Mouse (Mus musculus): Measurements from ENCODE around the gene Urad. TPM values are rescaled to one million over a fixed set of nuclear protein-coding genes. Genes with fewer than 3 reads are reported as not detected.

Gene Urad
- polyA plus RNA-seq, 1 experiment from 2014 or later, result not detected

DNA sequence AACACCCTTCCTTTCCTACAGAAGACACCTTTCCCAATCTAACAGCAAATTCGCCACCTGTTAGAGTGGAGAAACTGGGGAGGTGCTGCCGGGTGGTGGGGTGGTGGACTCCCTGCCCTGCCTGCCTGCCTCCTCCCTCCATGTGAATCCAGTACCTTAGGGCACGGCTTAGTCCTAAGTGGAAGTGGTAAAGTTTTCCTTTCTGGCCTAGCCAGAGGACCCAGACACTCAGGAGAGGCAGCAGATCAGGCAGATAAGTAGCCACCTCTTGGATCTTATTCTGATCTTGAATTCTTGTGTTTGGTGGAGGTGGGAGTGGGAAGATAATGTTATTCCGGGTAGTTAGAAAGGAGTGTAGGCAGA is 22.3 kb downstream of the Urad start:
- Histone ChIP-seq H3K4me1 (ENCODE audit: control insufficient read depth, insufficient read depth, low read length) (peaks cover 7% of the 10 kb centered on the region; the same call in 1 of the 2 replicates), H3K27ac (ENCODE audit: low read length) (no peak overlapping the region), H3K4me2 (replicated peaks; ENCODE audit: low read depth, low read length) (peak overlapping the region; percentile 37), H3K9me3 (ENCODE audit: control insufficient read depth, low read depth, low read length) (no peaks in the 10 kb centered on the region), H3K27me3 (ENCODE audit: control insufficient read depth, insufficient read depth, low read length) (peaks cover 74% of the 10 kb centered on the region), H3K4me3 (ENCODE audit: low read depth, low read length) (peak overlapping the region; percentile 21; the same call in 1 of the 2 replicates), H3K9ac (replicated peaks; ENCODE audit: low read depth, low read length) (no peak overlapping the region), H3K36me3 (ENCODE audit: control insufficient read depth, insufficient read depth, low read length) (no peaks in the 10 kb centered on the region)
- 5% methylated on average over 4 of the region's 4 CpGs for WGBS
- ATAC-seq (ENCODE audit: insufficient number of reproducible peaks, insufficient read depth, low FRiP score, low read depth), result peak; percentile 43; the same call in 1 of the 2 replicates

DNA sequence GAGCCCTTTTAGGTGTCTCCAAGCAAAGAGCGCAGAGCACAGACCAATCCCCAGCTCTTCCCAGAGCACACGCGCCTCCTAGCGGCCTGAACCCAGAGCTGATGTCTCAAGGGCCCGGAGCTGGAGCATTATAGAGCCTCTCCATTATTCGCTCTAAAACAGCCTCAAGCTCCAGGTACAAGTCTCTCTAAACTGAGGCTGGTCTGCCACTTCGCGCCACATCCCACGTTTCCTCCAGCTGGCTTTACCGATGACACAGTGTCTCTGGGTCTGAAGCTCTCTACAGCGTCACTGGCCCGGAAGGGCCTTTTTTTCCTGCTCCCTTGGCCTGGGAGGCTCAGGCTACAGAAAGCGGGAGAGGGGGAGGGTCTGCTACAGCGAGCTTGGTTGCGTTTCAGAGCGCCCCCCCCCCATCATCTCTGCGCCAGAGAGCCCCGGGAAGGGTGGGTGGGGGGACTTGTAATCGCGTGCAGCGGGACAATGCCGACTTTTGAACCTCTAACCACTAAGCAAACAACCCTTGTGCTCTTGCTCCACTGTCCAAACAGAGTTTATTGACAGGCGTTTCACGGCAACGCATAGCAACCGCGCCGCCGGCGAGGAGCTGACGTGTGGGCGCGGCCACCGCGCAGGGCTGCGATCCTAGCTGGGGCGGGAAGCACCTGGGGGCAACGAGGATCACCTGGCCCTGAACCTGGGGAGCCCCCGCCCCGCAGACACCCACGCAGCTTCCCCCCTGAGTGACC is 22.8 kb downstream of the Urad start:
- Histone ChIP-seq H3K4me2 (replicated peaks; ENCODE audit: low read depth, low read length) (peak overlapping the region; percentile 37), H3K27me3 (ENCODE audit: control insufficient read depth, insufficient read depth, low read length) (peaks cover 74% of the 10 kb centered on the region), H3K27ac (ENCODE audit: low read length) (no peak overlapping the region), H3K9ac (replicated peaks; ENCODE audit: low read depth, low read length) (no peak overlapping the region), H3K4me1 (ENCODE audit: control insufficient read depth, insufficient read depth, low read length) (peaks cover 7% of the 10 kb centered on the region; the same call in 1 of the 2 replicates), H3K9me3 (ENCODE audit: control insufficient read depth, low read depth, low read length) (no peaks in the 10 kb centered on the region), H3K4me3 (ENCODE audit: low read depth, low read length) (peak overlapping the region; percentile 21; the same call in 1 of the 2 replicates), H3K36me3 (ENCODE audit: control insufficient read depth, insufficient read depth, low read length) (no peaks in the 10 kb centered on the region)
- under 1% methylated on average over 41 of the region's 41 CpGs for WGBS
- ATAC-seq (ENCODE audit: insufficient number of reproducible peaks, insufficient read depth, low FRiP score, low read depth), result peak; percentile 86

DNA sequence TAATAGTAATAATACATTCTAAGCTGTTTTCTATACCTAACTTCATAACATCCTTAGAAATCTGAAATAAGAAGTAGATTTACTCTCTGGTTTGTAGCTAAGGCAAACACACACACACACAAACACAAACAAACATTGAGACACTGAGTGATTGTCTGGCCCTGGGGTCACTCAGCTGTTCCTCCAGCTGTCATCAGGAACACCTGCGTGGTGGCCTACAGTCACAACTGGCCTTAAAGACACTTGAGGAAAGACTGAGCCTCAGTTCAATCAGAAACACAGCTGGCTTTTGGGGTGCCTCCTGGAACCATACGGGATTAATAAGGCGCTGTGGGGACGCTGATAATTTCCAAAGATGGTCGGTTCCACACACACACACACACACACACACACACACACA is 25.0 kb downstream of the Urad start:
- WGBS, result 66% methylated on average over 5 of the region's 5 CpGs
- Histone ChIP-seq H3K4me3 (ENCODE audit: low read depth, low read length) (no peak overlapping the region), H3K36me3 (ENCODE audit: control insufficient read depth, insufficient read depth, low read length) (no peaks in the 10 kb centered on the region), H3K27me3 (ENCODE audit: control insufficient read depth, insufficient read depth, low read length) (peaks cover 59% of the 10 kb centered on the region), H3K4me1 (ENCODE audit: control insufficient read depth, insufficient read depth, low read length) (peaks cover 13% of the 10 kb centered on the region; the same call in 1 of the 2 replicates), H3K27ac (ENCODE audit: low read length) (no peak overlapping the region), H3K9me3 (ENCODE audit: control insufficient read depth, low read depth, low read length) (no peaks in the 10 kb centered on the region), H3K9ac (replicated peaks; ENCODE audit: low read depth, low read length) (no peak overlapping the region), H3K4me2 (replicated peaks; ENCODE audit: low read depth, low read length) (no peak overlapping the region)
- no peak for ATAC-seq (ENCODE audit: insufficient number of reproducible peaks, insufficient read depth, low FRiP score, low read depth)

DNA sequence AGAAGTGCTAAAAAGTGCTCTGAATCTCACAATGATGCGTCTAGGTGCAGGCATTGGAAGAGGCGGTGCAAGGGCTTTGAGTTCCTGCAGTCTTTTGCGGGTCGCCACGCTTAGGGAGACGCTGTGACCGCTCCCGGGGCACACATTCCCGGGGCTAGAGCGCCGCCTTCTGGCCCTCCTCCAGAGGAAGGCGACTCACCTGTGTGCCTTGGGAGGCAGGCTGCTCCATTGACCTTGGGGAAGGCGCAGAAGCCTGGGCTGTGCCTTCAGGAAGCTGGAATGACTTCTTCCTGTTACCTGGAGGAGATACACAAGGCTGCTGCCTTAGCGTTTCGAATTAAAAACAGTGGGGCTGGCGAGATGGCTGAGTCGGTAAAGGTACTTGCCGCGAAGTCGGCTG is 28.1 kb downstream of the Urad start:
- H3K9me3 ChIP-seq (ENCODE audit: control insufficient read depth, low read depth, low read length), result no peaks in the 10 kb centered on the region
- H3K9ac ChIP-seq (replicated peaks; ENCODE audit: low read depth, low read length), result no peak overlapping the region
- H3K27me3 ChIP-seq (ENCODE audit: control insufficient read depth, insufficient read depth, low read length), result peaks cover 32% of the 10 kb centered on the region
- no peak overlapping the region for H3K4me3 ChIP-seq (ENCODE audit: low read depth, low read length)
- H3K36me3 ChIP-seq (ENCODE audit: control insufficient read depth, insufficient read depth, low read length), result no peaks in the 10 kb centered on the region
- 14% methylated on average over 20 of the region's 20 CpGs for WGBS
- no peak overlapping the region for H3K27ac ChIP-seq (ENCODE audit: low read length)
- ATAC-seq (ENCODE audit: insufficient number of reproducible peaks, insufficient read depth, low FRiP score, low read depth), result 0 out of 2 replicates have a peak, but pooled peaks have one; percentile 30
- H3K4me1 ChIP-seq (ENCODE audit: control insufficient read depth, insufficient read depth, low read length), result peaks cover 10% of the 10 kb centered on the region; the same call in 1 of the 2 replicates
- no peak overlapping the region for H3K4me2 ChIP-seq (replicated peaks; ENCODE audit: low read depth, low read length)

DNA sequence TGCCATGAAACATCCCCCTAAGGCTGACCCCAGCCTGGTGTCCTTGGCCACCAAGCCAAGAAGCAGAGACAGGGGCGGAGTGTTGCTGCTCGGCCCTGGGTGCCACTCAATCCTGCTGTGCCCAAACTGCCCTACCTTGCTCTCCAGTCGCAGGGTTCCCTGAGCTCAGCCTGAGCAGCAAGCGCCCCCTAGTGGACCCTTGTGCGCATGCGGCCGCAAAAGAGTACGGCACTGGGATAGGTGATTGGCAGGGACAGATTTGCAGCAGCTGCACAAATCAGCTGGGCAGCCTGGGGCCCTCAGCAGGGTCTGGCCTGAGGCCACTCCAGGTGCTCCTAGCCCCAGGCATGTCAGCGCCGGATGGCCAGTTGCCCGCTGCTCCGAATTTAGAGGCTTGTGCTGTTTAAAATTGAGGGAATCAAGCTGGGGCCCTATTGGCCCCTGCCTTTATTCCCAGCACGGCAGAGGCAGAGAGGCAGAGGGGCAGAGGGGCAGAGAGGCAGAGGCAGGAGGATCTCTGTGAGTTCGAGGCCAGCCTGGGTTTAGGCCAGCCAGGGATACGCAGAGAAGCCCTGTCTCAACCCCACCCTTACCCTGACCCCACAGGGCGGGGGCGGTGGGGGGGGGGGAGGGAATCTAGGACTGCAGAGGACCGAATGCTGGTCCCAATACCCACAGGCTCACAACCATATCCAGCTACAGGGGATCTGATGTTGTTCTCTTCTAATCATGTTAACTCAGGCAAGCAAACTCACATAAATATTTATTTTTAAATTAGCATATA is 28.9 kb downstream of the Urad start:
- no peaks in the 10 kb centered on the region for H3K36me3 ChIP-seq (ENCODE audit: control insufficient read depth, insufficient read depth, low read length)
- no peak overlapping the region for H3K4me3 ChIP-seq (ENCODE audit: low read depth, low read length)
- no peaks in the 10 kb centered on the region for H3K9me3 ChIP-seq (ENCODE audit: control insufficient read depth, low read depth, low read length)
- no peak overlapping the region for H3K4me2 ChIP-seq (replicated peaks; ENCODE audit: low read depth, low read length)
- WGBS, result 18% methylated on average over 18 of the region's 18 CpGs
- H3K9ac ChIP-seq (replicated peaks; ENCODE audit: low read depth, low read length), result no peak overlapping the region
- H3K27ac ChIP-seq (ENCODE audit: low read length), result 0 out of 2 replicates have a peak overlapping the region, but pooled peaks have one; percentile 6
- peak; percentile 57; the same call in 1 of the 2 replicates for ATAC-seq (ENCODE audit: insufficient number of reproducible peaks, insufficient read depth, low FRiP score, low read depth)
- peaks cover 26% of the 10 kb centered on the region for H3K27me3 ChIP-seq (ENCODE audit: control insufficient read depth, insufficient read depth, low read length)
- peaks cover 10% of the 10 kb centered on the region; the same call in 1 of the 2 replicates for H3K4me1 ChIP-seq (ENCODE audit: control insufficient read depth, insufficient read depth, low read length)

- 0 out of 2 replicates have a peak overlapping the region, but pooled peaks have one; percentile 6 for H3K27ac ChIP-seq (ENCODE audit: low read length)
- no peak overlapping the region for H3K4me3 ChIP-seq (ENCODE audit: low read depth, low read length)
- no peaks in the 10 kb centered on the region for H3K36me3 ChIP-seq (ENCODE audit: control insufficient read depth, insufficient read depth, low read length)
- WGBS, result 35% methylated on average over 13 of the region's 13 CpGs
- H3K9ac ChIP-seq (replicated peaks; ENCODE audit: low read depth, low read length), result no peak overlapping the region
- H3K9me3 ChIP-seq (ENCODE audit: control insufficient read depth, low read depth, low read length), result no peaks in the 10 kb centered on the region
- peaks cover 10% of the 10 kb centered on the region; the same call in 1 of the 2 replicates for H3K4me1 ChIP-seq (ENCODE audit: control insufficient read depth, insufficient read depth, low read length)
- no peak overlapping the region for H3K4me2 ChIP-seq (replicated peaks; ENCODE audit: low read depth, low read length)
- ATAC-seq (ENCODE audit: insufficient number of reproducible peaks, insufficient read depth, low FRiP score, low read depth), result peak; percentile 19; the same call in 1 of the 2 replicates
- H3K27me3 ChIP-seq (ENCODE audit: control insufficient read depth, insufficient read depth, low read length), result peaks cover 20% of the 10 kb centered on the region
Observed at GRCm38 (mm10) chr5:147292506-147293120, 29.6 kb downstream of the Urad start.

DNA sequence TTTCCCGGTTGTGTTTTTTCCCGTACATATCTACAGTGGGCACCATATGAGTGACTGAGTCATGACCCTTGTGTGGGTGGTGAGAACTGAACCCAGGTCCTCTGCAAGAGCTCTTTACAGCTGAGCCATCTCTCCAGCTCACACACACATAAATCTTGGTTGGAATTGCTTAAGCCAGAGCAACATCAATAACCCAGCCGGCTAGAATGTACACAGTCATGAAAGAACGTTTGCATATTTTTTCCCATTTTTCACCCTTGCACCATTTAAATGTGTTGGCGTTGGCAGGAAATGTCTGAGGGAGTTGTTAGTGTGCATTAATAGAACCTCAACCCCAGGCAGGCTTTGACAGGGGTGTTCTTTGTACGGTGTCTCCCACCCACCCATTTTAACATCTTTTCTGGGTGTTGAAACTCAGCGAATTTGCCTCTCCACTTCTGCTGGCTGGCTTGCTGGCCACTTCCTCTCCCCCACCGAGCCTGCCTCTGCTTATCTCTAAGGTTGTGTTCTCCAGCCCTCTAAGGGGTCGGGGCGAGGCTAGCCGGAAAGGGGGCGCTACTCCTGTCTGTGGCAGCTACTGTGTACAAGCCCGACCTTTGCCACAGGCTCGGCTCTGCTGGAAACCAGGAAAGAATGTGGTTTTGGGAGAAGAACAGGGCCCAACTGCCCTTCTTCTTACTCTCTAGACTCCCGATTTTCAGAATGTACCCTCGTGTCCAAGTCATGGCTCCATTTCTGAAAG is 30.3 kb downstream of the Urad start:
- no peak overlapping the region for H3K4me2 ChIP-seq (replicated peaks; ENCODE audit: low read depth, low read length)
- no peaks in the 10 kb centered on the region for H3K9me3 ChIP-seq (ENCODE audit: control insufficient read depth, low read depth, low read length)
- H3K4me3 ChIP-seq (ENCODE audit: low read depth, low read length), result no peak overlapping the region
- 20% methylated on average over 16 of the region's 16 CpGs for WGBS
- ATAC-seq (ENCODE audit: insufficient number of reproducible peaks, insufficient read depth, low FRiP score, low read depth), result peak; percentile 44; the same call in 1 of the 2 replicates
- peaks cover 10% of the 10 kb centered on the region; the same call in 1 of the 2 replicates for H3K4me1 ChIP-seq (ENCODE audit: control insufficient read depth, insufficient read depth, low read length)
- H3K9ac ChIP-seq (replicated peaks; ENCODE audit: low read depth, low read length), result no peak overlapping the region; the same call in 1 of the 2 replicates
- H3K36me3 ChIP-seq (ENCODE audit: control insufficient read depth, insufficient read depth, low read length), result no peaks in the 10 kb centered on the region
- peaks cover 19% of the 10 kb centered on the region for H3K27me3 ChIP-seq (ENCODE audit: control insufficient read depth, insufficient read depth, low read length)
- H3K27ac ChIP-seq (ENCODE audit: low read length), result no peak overlapping the region; the same call in 1 of the 2 replicates
